Mouse (Mus musculus): Measurements from ENCODE around the gene Gm26661. TPM values are rescaled to one million over a fixed set of nuclear protein-coding genes. Genes with fewer than 3 reads are reported as not detected.
A peak's percentile ranks its signal among the peaks of the same experiment; 100 is the strongest.

Gene Gm26661
- total RNA-seq (2021) (not detected), polyA plus RNA-seq (2012; rRNA removed) (not detected in 2 replicates)
- long read RNA-seq: 0 reads

GRCm38 (mm10) chr14:7791532-7792159, at the start of gene Gm26661:
TSS of gene Gm26661 (plus strand) at chr14:7791587.
- Histone ChIP-seq H3K36me3 (ENCODE audit: control insufficient read depth, insufficient read depth, low read length) (no peaks in the 10 kb centered on the region), H3K27ac (no peak within 1 kb of the TSS), H3K9ac (ENCODE audit: low read depth, low read length) (no peak within 1 kb of the TSS), H3K4me1 (ENCODE audit: control insufficient read depth, insufficient read depth, low read length) (no peaks in the 10 kb centered on the region), H3K4me3 (peak within 1 kb of the TSS; percentile 22; the same call in 1 of the 2 replicates), H3K79me2 (replicated peaks; ENCODE audit: control insufficient read depth, insufficient read depth, low read length) (no peaks in the 10 kb centered on the region), H3K27me3 (ENCODE audit: control insufficient read depth, insufficient read depth, low read length) (no peaks in the 10 kb centered on the region)
- intact Hi-C loops (cut with DNase I): no loop called here
- TF ChIP-seq CTCF (IDR thresholded peaks at IDR 0.05): peak; percentile 56
- no peak for TF ChIP-seq POLR2A (IDR thresholded peaks at IDR 0.05; ENCODE audit: insufficient read depth, low read depth, low read length)
- TF ChIP-seq EP300 (IDR thresholded peaks at IDR 0.05; ENCODE audit: insufficient read depth, low read depth, low read length): no peak
- WGBS: 5% methylated on average over 30 of the region's 30 CpGs
- peak; percentile 56 to 61 for DNase-seq

GRCm38 (mm10) chr14:7748944-7749763, 42.2 kb upstream of the Gm26661 start:
- H3K4me1 ChIP-seq (ENCODE audit: control insufficient read depth, insufficient read depth, low read length): no peaks in the 10 kb centered on the region
- H3K79me2 ChIP-seq (replicated peaks; ENCODE audit: control insufficient read depth, insufficient read depth, low read length): no peaks in the 10 kb centered on the region
- intact Hi-C loops (cut with DNase I): no loop called here
- peak in 1 of 2 experiments; percentile 25 for DNase-seq
- H3K4me3 ChIP-seq: no peak overlapping the region
- no peak overlapping the region for H3K9ac ChIP-seq (ENCODE audit: low read depth, low read length)
- 18% methylated on average over 11 of the region's 11 CpGs for WGBS
- no peak overlapping the region for H3K27ac ChIP-seq
- TF ChIP-seq CTCF (IDR thresholded peaks at IDR 0.05) (peak; percentile 84), EP300 (IDR thresholded peaks at IDR 0.05; ENCODE audit: insufficient read depth, low read depth, low read length) (0 out of 2 replicates have a peak, but pooled peaks have one; percentile 12), POLR2A (IDR thresholded peaks at IDR 0.05; ENCODE audit: insufficient read depth, low read depth, low read length) (no peak)
- no peaks in the 10 kb centered on the region for H3K36me3 ChIP-seq (ENCODE audit: control insufficient read depth, insufficient read depth, low read length)
- H3K27me3 ChIP-seq (ENCODE audit: control insufficient read depth, insufficient read depth, low read length): no peaks in the 10 kb centered on the region

- no peak for DNase-seq
- no peaks in the 10 kb centered on the region for H3K27me3 ChIP-seq (ENCODE audit: control insufficient read depth, insufficient read depth, low read length)
- WGBS: 27% methylated on average over 4 of the region's 4 CpGs
- H3K9ac ChIP-seq (ENCODE audit: low read depth, low read length): no peak overlapping the region
- H3K36me3 ChIP-seq (ENCODE audit: control insufficient read depth, insufficient read depth, low read length): no peaks in the 10 kb centered on the region
- no peaks in the 10 kb centered on the region for H3K4me1 ChIP-seq (ENCODE audit: control insufficient read depth, insufficient read depth, low read length)
- H3K4me3 ChIP-seq: no peak overlapping the region
- no peaks in the 10 kb centered on the region for H3K79me2 ChIP-seq (replicated peaks; ENCODE audit: control insufficient read depth, insufficient read depth, low read length)
- TF ChIP-seq POLR2A (IDR thresholded peaks at IDR 0.05; ENCODE audit: insufficient read depth, low read depth, low read length) (no peak), CTCF (IDR thresholded peaks at IDR 0.05) (no peak), EP300 (IDR thresholded peaks at IDR 0.05; ENCODE audit: insufficient read depth, low read depth, low read length) (no peak)
- intact Hi-C loops (cut with DNase I): no loop called here
- no peak overlapping the region for H3K27ac ChIP-seq
Observed at GRCm38 (mm10) chr14:7749764-7750089, 41.7 kb upstream of the Gm26661 start.

GRCm38 (mm10) chr14:7765569-7766314, 25.6 kb upstream of the Gm26661 start:
- no peaks in the 10 kb centered on the region for H3K27me3 ChIP-seq (ENCODE audit: control insufficient read depth, insufficient read depth, low read length)
- no peak overlapping the region for H3K27ac ChIP-seq
- intact Hi-C loops (cut with DNase I): loop anchor here (5.0 kb wide), 1 partner anchor 37 kb away; no protein-coding TSS in a partner anchor
- H3K4me1 ChIP-seq (ENCODE audit: control insufficient read depth, insufficient read depth, low read length): no peaks in the 10 kb centered on the region
- H3K9ac ChIP-seq (ENCODE audit: low read depth, low read length): no peak overlapping the region
- H3K4me3 ChIP-seq: no peak overlapping the region
- no peaks in the 10 kb centered on the region for H3K36me3 ChIP-seq (ENCODE audit: control insufficient read depth, insufficient read depth, low read length)
- no peaks in the 10 kb centered on the region for H3K79me2 ChIP-seq (replicated peaks; ENCODE audit: control insufficient read depth, insufficient read depth, low read length)
- peak; percentile 65 to 78 for DNase-seq
- TF ChIP-seq EP300 (IDR thresholded peaks at IDR 0.05; ENCODE audit: insufficient read depth, low read depth, low read length) (no peak), CTCF (IDR thresholded peaks at IDR 0.05) (peak; percentile 99), POLR2A (IDR thresholded peaks at IDR 0.05; ENCODE audit: insufficient read depth, low read depth, low read length) (no peak)
- WGBS: 17% methylated on average over 9 of the region's 9 CpGs

- intact Hi-C loops (cut with DNase I): no loop called here
- H3K27ac ChIP-seq: peak overlapping the region; percentile 60
- WGBS: 21% methylated on average over 24 of the region's 24 CpGs
- no peaks in the 10 kb centered on the region for H3K36me3 ChIP-seq (ENCODE audit: control insufficient read depth, insufficient read depth, low read length)
- peak; percentile 65 to 80 for DNase-seq
- no peaks in the 10 kb centered on the region for H3K27me3 ChIP-seq (ENCODE audit: control insufficient read depth, insufficient read depth, low read length)
- peak overlapping the region; percentile 46 for H3K9ac ChIP-seq (ENCODE audit: low read depth, low read length)
- no peaks in the 10 kb centered on the region for H3K4me1 ChIP-seq (ENCODE audit: control insufficient read depth, insufficient read depth, low read length)
- no peaks in the 10 kb centered on the region for H3K79me2 ChIP-seq (replicated peaks; ENCODE audit: control insufficient read depth, insufficient read depth, low read length)
- H3K4me3 ChIP-seq: peak overlapping the region; percentile 53
- TF ChIP-seq POLR2A (IDR thresholded peaks at IDR 0.05; ENCODE audit: insufficient read depth, low read depth, low read length) (peak; percentile 81), CTCF (IDR thresholded peaks at IDR 0.05) (no peak), EP300 (IDR thresholded peaks at IDR 0.05; ENCODE audit: insufficient read depth, low read depth, low read length) (peak; percentile 60; the same call in 1 of the 2 replicates)
Observed at GRCm38 (mm10) chr14:7773714-7774389, 17.5 kb upstream of the Gm26661 start.

Measured in heart, adult 2 months (tissue).